Comparison of ENCODE assay signal across 31 mouse cellular contexts in genomic region chr5:34280976-34281375, GRCm38 (mm10). TPM values are rescaled to one million over a fixed set of nuclear protein-coding genes. Genes with fewer than 3 reads are reported as not detected.
DNase-seq lines count a peak whose midpoint lies in the region; ATAC-seq and TF ChIP-seq lines count a peak whose summit lies in the region.
"Had no signal": no experiment of that assay in that cellular context is flagged by ENCODE, and none has a peak within 500 bp of the region (broad histone marks: within the 10 kb centered on the region; RNA-seq: fewer than 3 reads in every experiment).

No protein-coding gene starts in this region.

- DNase-seq in forebrain, postnatal 0 days, result peak; percentile 43
- DNase-seq in heart, postnatal 0 days (ENCODE audit: low spot score), result peak; percentile 67
- no peak for DNase-seq in heart, postnatal 36 days
- peak; percentile 69 for DNase-seq in telencephalon, adult 2 months (ENCODE audit: low read depth, low spot score)
- no peak for DNase-seq in cerebellum, postnatal 4 days (ENCODE audit: low spot score in 2 of 2)
- DNase-seq: adrenal gland, adult 8-10 months; adrenal gland, postnatal 25 days; cerebellum, adult 18-20 months; cerebellum, adult 9-11 months; embryo, embryonic 11 days; gastrocnemius, postnatal 10 days; gastrocnemius, postnatal 36 days; kidney, adult 18-20 months; kidney, adult 9 months had no signal

- H3K4me2 ChIP-seq in forebrain, postnatal 0 days (ENCODE audit: low read depth), result 0 out of 2 replicates have a peak overlapping the region, but pooled peaks have one; percentile 3
- H3K4me2 ChIP-seq in forebrain, embryonic 12.5 days, result no peak overlapping the region
- H3K4me2 ChIP-seq in heart, embryonic 14.5 days (ENCODE audit: low read length), result peak overlapping the region; percentile 31; the same call in 1 of the 2 replicates
- no peak overlapping the region for H3K4me2 ChIP-seq in heart, embryonic 11.5 days
- H3K4me2 ChIP-seq in heart, postnatal 0 days (ENCODE audit: low read depth, low read length), result peak overlapping the region; percentile 12; the same call in 1 of the 2 replicates
- H3K4me2 ChIP-seq: embryonic facial prominence, embryonic 13.5 days; forebrain, embryonic 13.5 days; heart, embryonic 13.5 days; hindbrain, embryonic 14.5 days had no signal

- H3K4me1 ChIP-seq in forebrain, postnatal 0 days (ENCODE audit: insufficient read depth), result no peaks in the 10 kb centered on the region
- 0 out of 2 replicates have a peak, but pooled peaks cover 8% of the 10 kb centered on the region for H3K4me1 ChIP-seq in forebrain, embryonic 12.5 days
- peaks cover 4 to 17% of the 10 kb centered on the region in 2 experiments for H3K4me1 ChIP-seq in heart, embryonic 14.5 days (ENCODE audit: control insufficient read depth in 2 of 2, insufficient read depth in 2 of 2, low read length in 2 of 2)
- H3K4me1 ChIP-seq in heart, embryonic 11.5 days (ENCODE audit: control insufficient read depth, insufficient read depth, low read length), result no peaks in the 10 kb centered on the region; the same call in 1 of the 2 replicates
- H3K4me1 ChIP-seq in heart, postnatal 0 days (ENCODE audit: control insufficient read depth, insufficient read depth), result 0 out of 2 replicates have a peak, but pooled peaks cover 8% of the 10 kb centered on the region
- H3K4me1 ChIP-seq: forebrain, embryonic 13.5 days had no signal

- no peak overlapping the region for H3K4me3 ChIP-seq in forebrain, postnatal 0 days (ENCODE audit: low read depth, low read length)
- H3K4me3 ChIP-seq in forebrain, embryonic 12.5 days (replicated peaks), result no peak overlapping the region
- H3K4me3 ChIP-seq in heart, embryonic 14.5 days (ENCODE audit: control insufficient read depth in 1 of 2, insufficient read depth in 1 of 2, low read depth in 1 of 2, low read length in 2 of 2), result no peak overlapping the region
- no peak overlapping the region for H3K4me3 ChIP-seq in heart, embryonic 11.5 days (ENCODE audit: low read depth, low read length)
- no peak overlapping the region for H3K4me3 ChIP-seq in heart, postnatal 0 days (ENCODE audit: low read depth, low read length)
- H3K4me3 ChIP-seq: embryonic facial prominence, embryonic 10.5 days; embryonic facial prominence, embryonic 13.5 days; erythroblast, embryonic 14.5 days; forebrain, embryonic 13.5 days; heart, embryonic 13.5 days had no signal

- TF ChIP-seq EP300 in heart, postnatal 0 days (IDR thresholded peaks at IDR 0.05; ENCODE audit: low read depth), result no peak

- ATAC-seq in forebrain, postnatal 0 days, result peak; percentile 47; the same call in 1 of the 2 replicates
- ATAC-seq in forebrain, embryonic 12.5 days (ENCODE audit: low FRiP score), result no peak
- ATAC-seq in heart, embryonic 14.5 days (ENCODE audit: insufficient number of reproducible peaks, insufficient read depth, low FRiP score, low read depth), result no peak
- no peak for ATAC-seq in heart, embryonic 11.5 days (replicated peaks; ENCODE audit: insufficient number of reproducible peaks, low FRiP score, low TSS enrichment)
- ATAC-seq in heart, postnatal 0 days (ENCODE audit: insufficient read depth, low read depth), result peak; percentile 50; the same call in 1 of the 2 replicates
- ATAC-seq: activated CD4-positive, CD25-positive, alpha-beta regulatory T cell, adult 4 months; forebrain, embryonic 13.5 days; forebrain, embryonic 16.5 days; hindbrain, postnatal 0 days; inflammation-experienced regulatory T-cells, adult 6 months; intestine, embryonic 16.5 days had no signal

- H3K36me3 ChIP-seq in forebrain, postnatal 0 days (ENCODE audit: insufficient read depth), result no peaks in the 10 kb centered on the region
- H3K36me3 ChIP-seq in forebrain, embryonic 12.5 days (replicated peaks), result no peaks in the 10 kb centered on the region
- no peaks in the 10 kb centered on the region for H3K36me3 ChIP-seq in heart, embryonic 14.5 days (ENCODE audit: control insufficient read depth, insufficient read depth, low read length)
- no peaks in the 10 kb centered on the region for H3K36me3 ChIP-seq in heart, embryonic 11.5 days (ENCODE audit: control insufficient read depth, insufficient read depth, low read length)
- no peaks in the 10 kb centered on the region for H3K36me3 ChIP-seq in heart, postnatal 0 days (replicated peaks; ENCODE audit: control insufficient read depth, insufficient read depth, low read length)
- H3K36me3 ChIP-seq: embryonic facial prominence, embryonic 10.5 days; embryonic facial prominence, embryonic 13.5 days; heart, embryonic 13.5 days had no signal

- H3K27ac ChIP-seq in forebrain, postnatal 0 days (ENCODE audit: low read depth, low read length), result no peak overlapping the region
- no peak overlapping the region for H3K27ac ChIP-seq in forebrain, embryonic 12.5 days
- no peak overlapping the region for H3K27ac ChIP-seq in heart, embryonic 14.5 days (replicated peaks in 1 of 2; ENCODE audit: control insufficient read depth in 1 of 2, insufficient read depth in 1 of 2, low read depth in 2 of 2, low read length in 2 of 2)
- H3K27ac ChIP-seq in heart, embryonic 11.5 days (ENCODE audit: low read depth, low read length), result no peak overlapping the region
- H3K27ac ChIP-seq in heart, postnatal 0 days (ENCODE audit: low read depth), result no peak overlapping the region
- H3K27ac ChIP-seq: embryonic facial prominence, embryonic 10.5 days; embryonic facial prominence, embryonic 13.5 days; forebrain, embryonic 13.5 days; heart, embryonic 13.5 days; hindbrain, embryonic 14.5 days; hindbrain, postnatal 0 days had no signal

- intact Hi-C loops in heart, postnatal 36 days (cut with DNase I), result no loop called here

- no peaks in the 10 kb centered on the region for H3K27me3 ChIP-seq in forebrain, postnatal 0 days (ENCODE audit: insufficient read depth, low read length)
- peaks cover 18% of the 10 kb centered on the region for H3K27me3 ChIP-seq in forebrain, embryonic 12.5 days
- peaks cover 7% of the 10 kb centered on the region; the same call in 1 of the 2 replicates for H3K27me3 ChIP-seq in heart, embryonic 14.5 days (ENCODE audit: control insufficient read depth, insufficient read depth, low read length)
- H3K27me3 ChIP-seq in heart, embryonic 11.5 days (ENCODE audit: control insufficient read depth, insufficient read depth, low read length), result peaks cover 8% of the 10 kb centered on the region
- H3K27me3 ChIP-seq in heart, postnatal 0 days (ENCODE audit: control insufficient read depth, insufficient read depth, low read length), result peaks cover 15% of the 10 kb centered on the region

- WGBS in forebrain, postnatal 0 days, result 56% methylated on average over 7 of the region's 7 CpGs
- WGBS in forebrain, embryonic 12.5 days, result 85% methylated on average over 7 of the region's 7 CpGs
- 21% methylated on average over 7 of the region's 7 CpGs for WGBS in heart, embryonic 14.5 days
- WGBS in heart, embryonic 11.5 days (ENCODE audit: insufficient replicate concordance), result 52% methylated on average over 7 of the region's 7 CpGs
- WGBS in heart, postnatal 0 days, result 20% methylated on average over 7 of the region's 7 CpGs

- H3K9ac ChIP-seq in forebrain, postnatal 0 days, result no peak overlapping the region
- no peak overlapping the region for H3K9ac ChIP-seq in forebrain, embryonic 12.5 days
- H3K9ac ChIP-seq in heart, embryonic 14.5 days (ENCODE audit: low read length), result no peak overlapping the region
- no peak overlapping the region for H3K9ac ChIP-seq in heart, embryonic 11.5 days (ENCODE audit: low read depth, low read length)
- H3K9ac ChIP-seq in heart, postnatal 0 days (replicated peaks; ENCODE audit: low read depth, low read length), result no peak overlapping the region
- H3K9ac ChIP-seq: embryonic facial prominence, embryonic 13.5 days; forebrain, embryonic 13.5 days; heart, embryonic 13.5 days; hindbrain, embryonic 14.5 days had no signal

- no peaks in the 10 kb centered on the region for H3K9me3 ChIP-seq in forebrain, postnatal 0 days (ENCODE audit: low read length)
- H3K9me3 ChIP-seq in forebrain, embryonic 12.5 days, result no peaks in the 10 kb centered on the region
- H3K9me3 ChIP-seq in heart, embryonic 14.5 days (ENCODE audit: control insufficient read depth, low read length), result no peaks in the 10 kb centered on the region
- H3K9me3 ChIP-seq in heart, embryonic 11.5 days (replicated peaks; ENCODE audit: control insufficient read depth, low read length), result no peaks in the 10 kb centered on the region
- no peaks in the 10 kb centered on the region for H3K9me3 ChIP-seq in heart, postnatal 0 days (replicated peaks; ENCODE audit: control insufficient read depth, low read length)
- H3K9me3 ChIP-seq: embryonic facial prominence, embryonic 10.5 days; embryonic facial prominence, embryonic 13.5 days; forebrain, embryonic 13.5 days; heart, embryonic 13.5 days had no signal

- TF ChIP-seq CTCF in forebrain, postnatal 0 days (IDR thresholded peaks at IDR 0.05; ENCODE audit: low read depth), result no peak
- TF ChIP-seq CTCF in heart, postnatal 0 days (IDR thresholded peaks at IDR 0.05; ENCODE audit: low read depth), result no peak

RNA-seq across cellular contexts. Expression of gene Zfyve28, which starts 7.3 kb away (rescaled TPM):
- 12.2 and 14.2 TPM in 2 replicates for total RNA-seq in forebrain, postnatal 0 days (2014; rRNA removed)
- polyA plus RNA-seq in forebrain, postnatal 0 days (2015; fragmentation: Nextera tagmentation; extraction: Ambion mirVana), result 3.6 and 4.0 TPM in 2 replicates
- polyA plus RNA-seq in forebrain, embryonic 12.5 days (2016; fragmentation: Nextera tagmentation; extraction: Ambion mirVana), result 2.1 and 2.6 TPM in 2 replicates
- 0.32 and 0.42 TPM in 2 replicates for polyA plus RNA-seq in heart, embryonic 14.5 days (2014; fragmentation: Nextera tagmentation; extraction: Ambion mirVana)
- 0.29 and 0.46 TPM in 2 replicates for polyA plus RNA-seq in heart, embryonic 11.5 days (2014; fragmentation: Nextera tagmentation; extraction: Ambion mirVana)
- total RNA-seq in heart, postnatal 0 days (2014; rRNA removed; ENCODE audit: low replicate concordance), result 0.04 and 0.89 TPM in 2 replicates
- polyA plus RNA-seq in heart, postnatal 0 days (2015; fragmentation: Nextera tagmentation; extraction: Ambion mirVana), result 0.16 and 0.19 TPM in 2 replicates
- total RNA-seq in heart, postnatal 36 days (2021), result under 1 TPM; 0.68 to 0.83 TPM
- total RNA-seq: granulocyte monocyte progenitor cell, adult 5-6 weeks had no signal
- polyA plus RNA-seq: erythroblast, embryonic 14.5 days had no signal

RNA-seq across cellular contexts. Expression of gene Cfap99, which starts 7.4 kb away (rescaled TPM):
- 0.08 and 0.24 TPM in 2 replicates for total RNA-seq in forebrain, postnatal 0 days (2014; rRNA removed)
- polyA plus RNA-seq in forebrain, postnatal 0 days (2015; fragmentation: Nextera tagmentation; extraction: Ambion mirVana), result 0.10 and 0.23 TPM in 2 replicates
- not detected in 2 replicates for polyA plus RNA-seq in forebrain, embryonic 12.5 days (2016; fragmentation: Nextera tagmentation; extraction: Ambion mirVana)
- 0.09 TPM in 1 of 2 replicates, not detected in the other for polyA plus RNA-seq in heart, embryonic 14.5 days (2014; fragmentation: Nextera tagmentation; extraction: Ambion mirVana)
- 0.07 and 0.10 TPM in 2 replicates for polyA plus RNA-seq in heart, embryonic 11.5 days (2014; fragmentation: Nextera tagmentation; extraction: Ambion mirVana)
- not detected in 2 replicates for total RNA-seq in heart, postnatal 0 days (2014; rRNA removed; ENCODE audit: low replicate concordance)
- polyA plus RNA-seq in heart, postnatal 0 days (2015; fragmentation: Nextera tagmentation; extraction: Ambion mirVana), result not detected in 2 replicates
- total RNA-seq in heart, postnatal 36 days (2021), result not detected
- total RNA-seq: adrenal gland, postnatal 25 days; gastrocnemius, adult 18-20 months; gastrocnemius, postnatal 36 days; granulocyte monocyte progenitor cell, adult 5-6 weeks; heart, postnatal 25 days; hindbrain, postnatal 0 days had no signal
- polyA plus RNA-seq: activated CD4-positive, CD25-positive, alpha-beta regulatory T cell, adult 4 months; embryonic facial prominence, embryonic 10.5 days; embryonic facial prominence, embryonic 13.5 days; erythroblast, embryonic 14.5 days; forebrain, embryonic 13.5 days; forebrain, embryonic 16.5 days; heart, embryonic 13.5 days; inflammation-experienced regulatory T-cells, adult 6 months; intestine, embryonic 16.5 days had no signal

RNA-seq across cellular contexts. Expression of gene Rnf4, which starts 55.1 kb away (rescaled TPM):
- total RNA-seq in forebrain, postnatal 0 days (2014; rRNA removed), result 116 and 122 TPM in 2 replicates
- polyA plus RNA-seq in forebrain, postnatal 0 days (2015; fragmentation: Nextera tagmentation; extraction: Ambion mirVana), result 122 and 129 TPM in 2 replicates
- 178 and 180 TPM in 2 replicates for polyA plus RNA-seq in forebrain, embryonic 12.5 days (2016; fragmentation: Nextera tagmentation; extraction: Ambion mirVana)
- 116 and 120 TPM in 2 replicates for polyA plus RNA-seq in heart, embryonic 14.5 days (2014; fragmentation: Nextera tagmentation; extraction: Ambion mirVana)
- polyA plus RNA-seq in heart, embryonic 11.5 days (2014; fragmentation: Nextera tagmentation; extraction: Ambion mirVana), result 125 and 143 TPM in 2 replicates
- 82.5 and 85.8 TPM in 2 replicates for total RNA-seq in heart, postnatal 0 days (2014; rRNA removed; ENCODE audit: low replicate concordance)
- polyA plus RNA-seq in heart, postnatal 0 days (2015; fragmentation: Nextera tagmentation; extraction: Ambion mirVana), result 55.3 and 61.1 TPM in 2 replicates
- 10 to 100 TPM; 31.0 to 31.7 TPM for total RNA-seq in heart, postnatal 36 days (2021)

Comparison
In these comparisons a context has a peak if more than half of its experiments do, and no peak if none do; other contexts are left out.
1. ATAC-seq: peak in forebrain, postnatal 0 days (single experiment) and heart, postnatal 0 days (single experiment); none in forebrain, embryonic 12.5 days (single experiment), heart, embryonic 14.5 days (single experiment) and heart, embryonic 11.5 days (single experiment).
2. DNase-seq: peak in forebrain, postnatal 0 days (single experiment), heart, postnatal 0 days (single experiment) and telencephalon, adult 2 months (single experiment); none in heart, postnatal 36 days (0 of 2) and cerebellum, postnatal 4 days (0 of 2).
3. H3K4me2 ChIP-seq: peak in forebrain, postnatal 0 days (single experiment), heart, embryonic 14.5 days (single experiment) and heart, postnatal 0 days (single experiment); none in forebrain, embryonic 12.5 days (single experiment) and heart, embryonic 11.5 days (single experiment).